Mouse (Mus musculus) cortical plate, adult 2 months (tissue): ENCODE measurements around the gene Nme4.

Source experiments
- CTCF ChIP-seq: fragments of 200-500 bp; IDR thresholded peaks from 2 replicates; pipeline ENCODE4 v1.5.1; 2011; ENCODE audit warnings: mild to moderate bottlenecking, control low read depth, low read length; ENCODE audit not compliant: insufficient read depth; ENCODE audit errors: extremely low read depth
- POLR2A ChIP-seq: fragments of 200-500 bp; IDR thresholded peaks from 2 replicates; pipeline ENCODE4 v1.6.1; 2011; ENCODE audit warnings: mild to moderate bottlenecking, low read length, control low read depth; ENCODE audit not compliant: insufficient read depth; ENCODE audit errors: extremely low read depth

DNA sequence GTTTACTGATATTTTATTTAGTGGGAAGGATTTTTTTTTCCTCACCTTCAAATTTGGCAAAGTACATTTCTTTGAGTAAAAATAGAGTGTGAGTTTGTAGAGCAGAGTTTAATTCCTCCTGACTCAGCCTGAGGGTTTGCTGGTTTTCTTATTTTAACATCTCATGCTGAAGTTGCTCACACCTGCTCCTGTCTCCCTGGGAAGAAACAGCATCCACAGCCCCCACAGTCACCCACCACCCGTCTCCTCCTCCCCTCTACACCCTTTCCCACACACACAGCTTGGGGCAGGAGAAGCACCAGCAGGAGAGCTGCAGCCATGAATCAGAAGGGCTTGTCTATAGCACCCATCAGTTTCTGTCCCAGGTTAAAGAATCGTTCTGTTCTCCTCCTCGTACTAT is 20.2 kb downstream of the Nme4 start:
- TF ChIP-seq CTCF (no peak), POLR2A (no peak)
